Mouse (Mus musculus) bone marrow macrophage, adult 2 months (primary cell): ENCODE results near the gene Slc30a2.
"Not testable (repeated sequence)": the region's sequence is repeated elsewhere in the genome, so short reads cannot be mapped to it uniquely, and the experiment has no call there.

Experiments
- CTCF ChIP-seq: IDR thresholded peaks from 2 replicates; pipeline ENCODE4 v1.5.1; 2012; ENCODE audit warnings: low read depth, mild to moderate bottlenecking, low read length, moderate library complexity
- POLR2A ChIP-seq: IDR thresholded peaks from 2 replicates; pipeline ENCODE4 v1.6.1; 2012; ENCODE audit warnings: mild to moderate bottlenecking, low read depth, low read length, borderline replicate concordance

DNA sequence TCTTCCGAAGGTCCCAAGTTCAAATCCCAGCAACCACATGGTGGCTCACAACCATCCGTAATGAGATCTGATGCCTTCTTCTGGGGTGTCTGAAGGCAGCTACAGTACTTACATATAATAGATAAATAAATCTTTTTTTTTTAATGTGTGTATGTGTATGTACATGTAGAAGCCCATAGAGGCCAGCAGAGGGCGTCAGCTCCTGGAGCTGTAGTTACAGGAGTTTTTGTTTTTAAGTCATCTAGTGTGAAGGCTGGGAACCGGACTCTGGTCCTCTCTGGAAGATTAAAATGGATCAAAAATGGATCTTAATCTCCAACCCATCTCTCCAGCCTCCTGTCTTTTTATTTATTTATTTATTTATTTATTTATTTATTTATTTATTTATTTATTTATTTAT, 46.9 kb upstream of the Slc30a2 start:
- not testable (repeated sequence) for TF ChIP-seq CTCF, POLR2A
